Mouse (Mus musculus) layer of hippocampus, adult 11-12 months (tissue): Measurements from ENCODE around the gene Fstl4.
"Not testable (repeated sequence)": the region's sequence is repeated elsewhere in the genome, so short reads cannot be mapped to it uniquely, and the experiment has no call there.

Experiments used
- DNase-seq: peaks from one replicate; pipeline ENCODE4 v3.0.0; 2022; ENCODE audit warnings: low spot score

Fstl4 gene

DNA sequence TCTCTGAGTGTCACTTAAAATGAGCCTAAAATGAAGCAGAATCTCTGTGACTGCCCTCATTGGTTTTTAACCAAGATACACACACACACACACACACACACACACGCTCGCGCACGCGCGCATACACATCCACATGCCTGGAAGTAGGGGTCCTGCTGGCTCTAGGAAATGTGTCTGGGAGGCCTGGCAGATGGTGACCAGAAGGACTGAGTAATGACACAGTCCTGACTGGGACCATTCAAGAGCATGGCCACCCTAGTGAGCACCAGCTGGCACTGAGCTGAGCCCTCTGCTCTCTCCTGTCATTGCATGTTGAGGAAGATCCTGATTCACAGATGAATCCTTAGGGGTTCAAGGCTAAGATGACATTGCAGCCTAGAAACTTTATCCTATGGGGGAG, 261.3 kb downstream of the Fstl4 start:
- DNase-seq, result no peak

DNA sequence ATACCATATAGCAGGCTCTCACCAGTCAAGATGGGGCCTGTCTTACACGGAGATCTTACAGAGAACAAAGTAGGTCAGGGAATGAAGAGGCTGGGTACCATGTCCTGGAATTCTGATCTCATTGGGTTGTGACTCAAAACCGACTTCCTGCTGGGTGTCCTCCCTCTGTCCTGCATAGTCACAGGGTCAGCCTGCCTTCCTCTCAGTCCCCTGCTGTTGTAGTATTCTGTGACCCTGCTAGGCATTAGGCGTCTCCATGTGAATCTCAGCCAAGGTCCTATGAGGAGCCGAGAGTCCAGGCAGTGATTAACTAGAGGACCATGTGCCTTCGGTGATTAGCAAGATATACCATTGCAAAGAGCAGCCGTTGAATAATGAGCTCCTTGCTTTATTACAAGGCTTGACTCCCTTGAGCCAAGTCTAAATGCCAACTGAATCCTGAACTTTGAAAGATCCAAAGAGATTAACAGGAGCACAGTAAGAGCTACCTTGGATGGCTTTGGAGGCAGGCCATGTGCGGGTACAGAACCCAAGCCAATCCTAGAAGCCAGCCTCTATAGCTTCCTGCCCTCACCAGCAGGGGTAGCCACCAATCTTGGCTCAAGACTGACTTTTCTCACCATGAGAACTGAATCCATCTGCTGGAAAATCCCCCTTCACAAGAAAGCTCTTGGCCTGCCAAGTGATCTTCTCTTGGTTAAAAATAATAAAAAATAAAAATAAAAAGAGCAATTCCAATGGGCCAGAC, 264.2 kb downstream of the Fstl4 start:
- no peak for DNase-seq

DNA sequence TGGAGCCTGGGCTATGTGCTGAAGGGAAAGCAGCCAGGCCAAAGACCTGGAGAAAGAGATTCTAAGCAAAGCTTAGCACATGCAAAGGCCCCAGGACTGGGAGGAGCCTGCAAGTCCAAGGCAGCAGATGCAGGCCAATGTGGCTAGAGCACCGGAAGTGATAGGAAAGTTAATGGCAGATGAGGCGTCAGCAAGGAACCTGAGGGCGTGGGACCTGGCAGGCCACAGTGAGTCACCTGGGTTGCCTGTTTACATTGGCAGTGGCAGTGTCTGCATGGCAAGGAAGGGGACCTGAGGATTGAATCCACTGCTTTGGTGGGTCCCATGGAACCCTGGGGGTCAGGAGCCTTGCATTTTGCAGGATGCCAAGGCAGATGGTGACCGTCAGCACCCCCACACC, 267.3 kb downstream of the Fstl4 start:
- DNase-seq, result no peak

DNA sequence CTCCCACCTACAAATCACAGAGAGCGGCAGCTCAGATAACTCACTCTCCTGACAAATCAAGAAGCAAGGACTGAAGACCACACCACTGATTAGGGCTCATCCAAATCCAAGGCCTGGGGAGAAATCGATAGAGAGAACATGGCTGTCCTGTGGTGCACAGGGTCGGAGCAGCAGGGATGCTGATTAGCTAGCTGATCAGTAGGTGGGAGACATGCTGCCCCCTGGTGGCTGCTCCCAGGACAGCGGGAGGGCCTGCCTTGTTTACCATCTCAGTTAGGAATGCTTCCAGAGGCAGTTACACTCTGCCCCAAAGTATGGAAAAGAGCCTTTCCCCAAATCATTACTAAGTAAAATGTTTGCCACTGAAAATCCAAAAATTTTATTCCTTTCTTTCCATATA, 267.9 kb downstream of the Fstl4 start:
- DNase-seq, result peak; percentile 89

DNA sequence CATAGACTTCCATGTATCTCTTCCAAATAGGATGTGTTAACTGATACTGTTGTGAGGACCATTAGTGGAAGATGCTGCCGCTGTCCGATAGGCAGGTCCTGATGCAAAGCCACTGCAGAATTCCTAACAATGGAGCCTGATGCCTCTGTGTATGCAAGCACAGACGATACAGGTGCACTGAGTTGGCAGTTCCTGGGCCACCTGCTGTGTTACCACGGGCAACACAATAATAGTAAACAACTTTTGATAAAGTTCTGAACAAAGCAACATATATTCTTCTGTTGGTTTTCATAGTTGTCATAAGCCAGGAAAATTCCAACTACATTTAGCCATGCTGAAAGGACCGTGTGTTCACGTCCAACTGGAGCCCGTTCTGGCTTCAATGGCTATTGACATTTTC, 271.0 kb downstream of the Fstl4 start:
- no peak for DNase-seq

DNA sequence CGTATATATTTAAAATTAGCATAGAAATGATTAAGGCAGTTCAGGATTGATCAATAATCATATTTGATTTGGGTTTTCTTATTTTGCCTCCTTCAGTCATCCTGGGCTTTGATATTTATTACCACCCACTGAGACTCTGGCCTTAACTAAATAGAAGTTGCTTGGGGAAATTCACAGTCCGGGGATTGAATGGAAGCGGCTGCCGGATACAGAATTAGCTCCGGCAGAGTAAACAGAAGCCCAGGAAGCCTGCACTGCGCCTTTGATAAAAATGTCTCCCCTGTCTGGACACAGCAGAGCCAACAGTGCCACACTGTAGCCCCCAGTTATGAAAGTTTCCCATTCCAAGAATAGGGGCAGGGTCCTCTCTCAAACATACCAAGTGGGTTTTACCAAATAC, 282.4 kb downstream of the Fstl4 start:
- DNase-seq, result no peak

DNA sequence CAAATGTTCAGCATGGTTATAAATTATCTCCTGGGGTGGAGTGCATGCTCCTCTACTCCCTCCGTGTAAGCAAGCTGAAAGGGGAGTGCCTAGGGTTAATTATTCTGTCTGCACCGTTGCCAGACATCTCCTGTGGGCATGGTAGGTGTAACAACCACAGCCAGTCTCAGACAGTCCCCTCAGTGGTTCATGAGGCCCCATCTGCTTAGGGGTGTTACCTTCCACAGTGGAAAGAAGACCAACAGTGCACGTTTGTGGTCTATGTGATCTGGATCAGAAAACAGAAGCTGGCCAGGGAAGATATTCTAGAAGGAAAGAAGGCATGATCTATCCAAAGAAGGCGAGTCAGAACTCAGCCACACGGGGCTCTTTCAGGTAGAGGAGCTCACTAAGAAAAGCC, 289.7 kb downstream of the Fstl4 start:
- no peak for DNase-seq

DNA sequence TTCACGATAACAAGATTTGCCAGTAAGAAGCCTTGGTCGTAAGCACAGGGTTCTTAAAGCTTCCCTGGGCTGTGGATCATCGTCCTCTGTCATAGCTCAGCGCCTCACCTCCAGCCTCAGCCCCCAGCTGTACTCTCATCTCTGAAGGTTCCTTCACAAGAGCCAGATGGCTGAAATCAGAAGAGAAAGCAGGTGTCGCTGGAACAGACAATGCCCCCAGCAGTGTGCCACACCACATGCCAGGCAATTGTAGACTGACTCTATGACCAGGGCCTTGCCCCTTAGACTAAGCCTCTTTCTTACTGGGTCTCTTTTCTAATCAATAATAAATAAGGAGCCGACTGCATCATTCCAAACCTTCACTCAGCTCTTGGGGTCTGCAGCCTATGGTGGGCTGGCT, 291.5 kb downstream of the Fstl4 start:
- DNase-seq, result no peak

DNA sequence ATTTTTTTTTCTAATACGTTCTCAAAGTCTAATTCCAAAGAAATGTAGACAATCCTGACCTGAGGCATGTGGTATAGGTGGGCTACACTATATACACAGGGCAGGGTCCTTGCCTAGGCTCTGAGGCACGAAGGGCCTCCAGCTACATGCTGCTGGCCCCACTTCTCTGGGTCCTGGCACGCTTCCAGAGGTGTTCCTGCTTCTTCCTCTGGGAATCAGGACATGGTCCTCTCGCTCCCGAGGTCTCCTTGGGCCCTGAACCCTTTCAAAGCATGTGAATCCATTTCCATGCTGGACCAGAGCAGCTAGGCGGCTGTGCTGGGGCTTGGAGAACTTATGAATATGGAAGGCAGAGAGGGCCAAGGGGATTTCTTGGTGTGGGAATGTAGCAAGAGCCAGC, 292.3 kb downstream of the Fstl4 start:
- DNase-seq, result no peak

DNA sequence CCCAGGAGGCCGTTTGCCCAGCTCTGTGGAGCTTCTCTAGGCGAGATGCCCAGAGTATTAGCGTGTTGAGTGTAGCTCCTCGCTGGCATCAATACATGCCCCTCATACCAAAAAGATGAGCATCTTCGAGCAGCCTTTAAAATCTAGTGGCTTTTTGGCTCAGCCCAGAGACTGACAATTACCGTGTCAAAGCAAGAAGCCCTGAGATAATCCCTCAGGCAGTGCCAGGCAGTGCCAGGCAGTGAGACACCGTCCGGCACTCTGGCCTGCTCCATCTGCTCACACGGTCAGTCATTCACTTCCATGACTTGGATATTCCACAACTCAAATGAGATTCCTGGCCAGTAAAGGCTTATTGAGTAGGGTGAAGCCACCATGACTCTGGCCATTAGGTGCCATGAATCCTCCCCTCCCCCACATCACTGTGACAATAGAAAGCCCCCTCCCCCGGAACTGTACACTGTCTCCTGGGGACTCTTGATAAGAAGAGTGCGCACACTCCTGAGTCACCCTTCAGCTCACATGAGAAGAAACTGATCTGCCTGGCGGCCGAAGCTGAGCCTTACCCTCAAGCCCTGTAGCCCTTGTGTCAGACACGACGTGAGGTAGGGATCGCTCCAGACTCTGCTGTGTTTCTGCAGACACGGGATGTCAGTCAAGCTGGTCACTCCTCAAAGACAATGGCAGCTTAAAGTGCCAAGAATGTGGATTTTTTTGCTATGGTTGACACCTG, 293.6 kb downstream of the Fstl4 start:
- no peak for DNase-seq

DNA sequence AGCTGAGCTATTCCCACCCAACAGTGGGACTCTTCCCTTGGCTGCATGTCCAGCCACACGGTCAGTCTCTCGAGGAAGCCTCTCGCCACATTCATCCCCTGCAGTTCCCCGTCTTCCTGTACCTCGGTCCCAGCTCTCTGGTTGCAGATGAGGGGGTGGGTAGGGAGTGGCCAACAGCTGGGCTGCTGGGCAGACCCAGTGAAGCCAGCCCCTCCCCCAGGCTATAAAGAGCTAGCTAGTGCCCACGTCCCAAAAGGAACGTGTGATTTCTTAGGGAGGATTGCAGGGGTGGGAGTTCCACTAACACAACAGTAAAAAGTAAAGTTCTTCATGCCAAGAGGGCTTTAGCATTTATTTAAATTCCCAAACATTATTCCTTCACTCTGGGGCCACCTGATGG, 294.1 kb downstream of the Fstl4 start:
- no peak for DNase-seq

DNA sequence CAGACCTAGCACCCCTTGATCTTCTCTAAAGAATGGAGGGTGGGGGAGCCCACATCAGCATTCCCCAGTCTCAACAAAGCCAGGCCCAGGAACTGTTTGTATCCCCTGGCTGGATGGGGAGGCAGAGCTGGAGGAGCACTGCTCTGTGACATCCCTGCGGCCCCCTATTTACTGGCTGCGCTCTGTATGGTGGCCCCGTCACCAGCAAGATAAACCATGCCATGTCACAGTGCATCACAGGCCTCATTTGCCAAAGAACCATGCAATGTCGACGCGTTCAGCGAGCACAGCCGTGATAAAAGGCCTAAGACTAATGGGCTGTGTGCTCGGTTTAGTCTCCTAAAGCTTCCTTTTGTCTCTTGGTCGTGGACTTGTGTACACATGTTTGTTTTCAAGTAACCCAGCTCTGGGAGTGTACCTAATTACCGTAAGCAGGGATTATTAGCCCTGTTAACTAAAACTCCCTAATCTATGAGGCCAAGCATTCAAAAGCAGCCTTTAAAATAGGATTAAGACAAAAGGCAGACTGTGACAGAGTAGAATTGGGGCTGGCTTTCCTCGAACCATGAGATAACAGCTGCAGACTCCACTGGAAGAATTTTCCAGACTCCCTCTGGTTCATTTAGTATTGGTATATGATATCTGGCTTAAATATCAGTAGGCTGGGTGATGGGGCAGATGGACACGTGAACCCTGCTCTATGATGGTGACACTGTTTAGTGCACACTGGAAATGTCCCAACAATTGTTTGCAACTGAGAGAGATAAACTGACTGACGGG, 303.5 kb downstream of the Fstl4 start:
- DNase-seq, result no peak

DNA sequence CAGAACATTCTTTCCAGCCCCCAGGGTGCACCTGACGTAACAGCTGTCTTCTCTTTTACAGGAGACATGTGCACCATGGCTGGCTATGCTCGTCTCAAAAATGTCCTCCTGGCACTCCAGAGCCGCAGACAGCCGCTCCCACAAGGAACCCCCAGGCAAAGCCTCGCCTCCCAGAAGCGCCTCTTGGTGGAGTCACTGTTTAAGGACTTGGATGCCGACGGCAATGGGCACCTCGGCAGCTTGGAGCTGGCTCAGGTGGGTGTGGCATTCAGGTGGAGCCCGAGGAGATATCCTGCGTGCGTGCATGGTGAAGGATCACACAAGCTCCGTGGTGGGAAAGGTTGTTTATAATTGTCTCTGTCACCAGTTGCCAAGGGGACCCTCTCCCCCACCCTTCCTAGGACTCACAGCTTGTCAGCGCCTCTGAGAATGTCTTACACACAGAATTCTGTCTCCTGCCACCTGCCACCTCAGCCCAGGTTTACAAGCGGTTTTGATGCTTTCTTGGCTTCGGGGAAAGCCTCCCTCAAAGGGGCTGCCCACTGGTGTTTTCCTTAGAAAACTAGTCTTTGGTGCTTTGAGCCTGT, 304.1 kb downstream of the Fstl4 start:
- no peak for DNase-seq

DNA sequence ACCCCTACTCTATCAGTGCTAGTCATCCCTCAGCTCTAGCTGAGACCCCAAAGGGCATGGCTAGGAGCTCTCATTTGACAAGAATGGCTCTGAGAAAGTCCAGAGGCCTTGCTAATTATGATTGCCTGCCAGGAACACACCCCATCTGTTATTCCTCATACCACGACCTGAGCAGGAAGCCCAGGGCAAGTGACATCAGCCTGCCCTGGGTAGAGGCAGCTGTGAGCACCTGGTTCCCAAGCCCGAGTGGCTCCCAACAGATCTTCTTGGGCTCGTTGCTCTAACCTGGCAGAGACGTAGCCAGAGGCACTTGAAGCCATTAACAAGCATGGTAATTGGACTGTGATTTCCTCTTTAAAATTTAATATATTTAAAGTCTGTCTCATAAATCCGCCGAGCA, 305.3 kb downstream of the Fstl4 start:
- no peak for DNase-seq

DNA sequence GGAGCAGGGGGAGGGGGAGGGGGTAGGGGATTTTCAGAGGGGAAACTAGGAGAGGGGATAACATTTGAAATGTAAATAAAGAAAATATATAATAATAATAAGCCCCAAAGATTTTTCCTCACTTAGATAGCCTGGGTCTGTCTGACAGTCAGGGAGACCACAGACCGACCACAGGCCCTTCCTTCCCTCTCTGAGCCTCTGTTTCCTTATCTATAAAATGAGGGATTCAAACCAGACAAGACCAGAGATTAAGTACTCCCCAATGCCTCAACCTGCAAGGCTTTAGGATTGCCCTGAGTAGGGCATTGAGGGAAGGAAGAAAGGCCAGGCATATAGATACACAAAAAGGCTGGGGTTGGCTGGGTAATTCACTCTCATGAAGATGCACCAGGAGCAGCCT, 307.2 kb downstream of the Fstl4 start:
- no peak for DNase-seq

DNA sequence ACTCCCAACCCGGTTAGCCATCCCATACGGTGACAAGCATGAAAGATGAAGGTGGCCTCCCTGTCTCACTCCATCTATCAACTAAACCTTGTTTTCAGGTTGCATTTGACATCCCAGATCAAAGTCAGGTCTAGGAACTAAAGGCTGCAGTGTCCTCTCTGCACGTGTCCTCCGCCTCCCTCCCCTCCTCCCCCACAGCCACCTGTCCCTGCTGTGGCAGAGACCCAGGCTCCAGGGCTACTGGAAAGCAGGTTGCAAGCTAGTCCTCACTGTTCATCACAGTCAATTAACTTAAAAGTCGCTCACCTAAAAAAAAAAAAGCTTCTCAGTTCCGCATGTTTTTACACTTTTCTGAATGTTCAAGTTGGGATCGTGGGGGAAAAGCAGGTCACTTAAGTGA, 313.2 kb downstream of the Fstl4 start:
- no peak for DNase-seq

DNA sequence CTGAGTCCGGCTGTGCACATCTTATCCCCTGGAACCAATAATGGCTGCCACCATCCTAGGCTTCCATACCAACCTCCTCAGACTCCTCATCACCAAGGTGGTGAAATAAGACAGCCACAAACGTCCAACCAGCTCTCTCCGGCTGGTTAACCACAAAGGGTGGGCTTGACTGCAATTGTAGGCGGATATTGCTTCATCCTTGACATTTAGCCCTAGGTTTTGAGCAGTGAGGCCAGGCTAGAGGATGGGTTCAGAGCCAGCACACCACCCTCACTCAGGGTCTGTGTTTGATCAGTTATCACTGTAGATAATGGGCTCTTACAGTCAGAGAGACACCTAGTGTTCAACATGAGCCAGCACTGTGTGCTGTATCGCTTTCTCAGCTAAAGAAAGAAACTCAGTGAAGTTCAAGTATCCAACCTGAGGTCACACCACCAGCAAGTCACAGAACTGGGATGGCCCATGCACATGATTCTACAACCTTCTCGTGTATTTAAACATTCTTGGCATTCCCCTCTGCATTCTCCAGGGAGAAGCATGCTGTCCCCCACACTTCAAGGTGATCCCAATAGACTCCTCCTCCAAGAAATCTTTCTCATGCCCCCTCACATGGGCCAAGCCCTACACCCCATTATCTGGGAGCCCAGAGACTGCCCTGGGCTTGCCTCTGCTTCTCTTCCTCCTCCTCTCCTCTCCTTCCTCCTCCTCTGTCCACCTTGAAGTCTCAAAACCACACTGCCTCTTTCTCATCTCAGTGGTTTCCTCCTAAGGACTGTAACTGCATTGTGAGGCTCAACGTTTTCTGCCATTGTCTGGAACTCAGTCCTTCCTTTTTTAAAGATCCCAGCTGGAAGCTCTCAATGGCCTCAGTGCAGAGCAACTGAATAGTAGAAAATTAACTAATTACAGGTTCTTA, 314.2 kb downstream of the Fstl4 start:
- DNase-seq, result no peak

DNA sequence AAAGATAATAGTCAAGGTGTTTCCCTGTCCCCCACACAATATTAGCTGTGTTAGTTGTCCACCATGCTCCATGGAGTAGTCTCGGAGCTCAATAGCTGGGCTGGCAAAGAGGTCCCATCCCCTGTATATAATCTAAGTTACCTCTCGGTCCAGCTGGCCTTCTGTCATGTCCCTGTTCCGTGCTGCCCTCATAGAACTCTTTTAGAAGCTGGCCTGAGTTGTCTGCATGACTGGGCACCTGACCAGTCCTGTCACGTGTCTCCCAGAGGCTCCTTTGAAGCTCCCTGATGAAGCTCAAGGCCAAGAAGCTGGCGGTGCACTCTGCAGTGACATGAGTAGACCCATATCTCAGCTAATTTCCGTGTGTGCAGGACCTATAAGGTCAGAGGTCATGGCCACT, 316.9 kb downstream of the Fstl4 start:
- DNase-seq, result no peak

DNA sequence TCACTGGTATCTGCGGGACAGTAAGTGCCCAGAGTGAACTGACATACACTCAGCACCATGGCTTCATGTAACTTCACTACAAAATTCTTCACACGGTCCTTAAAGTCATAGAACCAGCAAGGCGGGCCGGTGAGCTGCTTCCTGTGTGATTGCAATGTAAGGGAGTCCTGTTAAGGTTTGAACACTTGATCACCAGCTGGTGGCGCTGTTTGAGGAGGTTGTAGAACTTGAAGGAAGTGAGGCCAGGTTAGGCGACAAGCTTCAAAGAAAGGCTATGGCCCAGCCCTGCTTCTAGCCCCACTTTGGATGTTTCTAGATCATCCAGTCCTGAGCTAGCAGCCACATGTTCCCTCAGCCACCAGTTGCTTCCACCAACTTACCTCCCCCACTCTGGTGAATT, 320.9 kb downstream of the Fstl4 start:
- no peak for DNase-seq

DNA sequence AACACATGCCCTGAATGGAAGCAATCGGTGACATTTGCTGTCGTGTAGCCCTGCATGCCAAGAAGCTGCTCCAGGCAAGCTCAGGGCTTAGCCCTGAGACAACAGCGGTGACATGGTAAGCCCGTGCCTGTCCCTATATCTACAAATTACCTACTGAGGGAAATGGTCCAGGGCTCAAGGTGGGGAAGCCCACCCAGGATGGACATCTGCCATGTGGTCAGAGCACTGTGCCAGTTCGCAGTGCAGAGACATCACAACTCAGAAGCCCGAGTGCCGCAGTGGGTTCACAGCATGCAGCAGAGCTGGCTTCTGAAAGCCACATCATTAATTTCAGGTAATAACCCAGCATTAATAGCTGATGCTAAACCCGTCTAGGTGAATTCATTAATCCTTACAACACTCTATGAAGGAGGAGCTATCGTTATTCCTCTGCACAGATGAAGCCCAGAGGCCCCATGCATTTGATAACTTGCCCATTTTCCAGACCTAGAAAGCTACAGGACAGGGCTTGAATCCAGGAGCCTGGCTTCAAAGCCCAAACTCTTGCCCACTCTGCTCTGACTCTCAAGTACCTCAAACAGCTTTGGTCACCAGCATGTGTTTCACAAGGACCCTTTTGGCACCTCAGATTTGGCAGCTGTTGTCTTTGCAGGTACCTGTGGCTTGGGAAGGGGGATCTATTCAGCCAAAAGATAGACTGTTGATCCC, 321.6 kb downstream of the Fstl4 start:
- no peak for DNase-seq

DNA sequence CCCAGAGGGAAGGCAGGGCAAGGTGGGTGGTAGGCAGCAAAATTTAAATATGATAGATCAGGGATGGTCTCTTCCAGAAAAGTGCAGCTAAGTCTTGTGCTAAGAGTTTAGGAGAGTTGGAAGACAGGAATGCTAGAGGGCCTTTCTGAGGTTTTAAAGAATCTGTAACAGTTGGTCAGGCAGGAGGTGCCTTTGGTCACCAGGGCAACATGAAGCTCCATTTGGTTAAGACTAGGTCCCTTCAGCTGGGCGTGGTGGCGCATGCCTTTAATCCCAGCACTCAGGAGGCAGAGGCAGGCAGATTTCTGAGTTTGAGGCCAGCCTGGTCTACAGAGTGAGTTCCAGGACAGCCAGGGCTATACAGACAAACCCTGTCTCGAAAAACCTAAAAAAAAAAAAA, 323.5 kb downstream of the Fstl4 start:
- DNase-seq, result not testable (repeated sequence)
